Mouse (Mus musculus) C2C12 (cell line): Measurements from ENCODE around the gene Rps27rt. TPM values are rescaled to one million over a fixed set of nuclear protein-coding genes. Genes with fewer than 3 reads are reported as not detected.

Source experiments
- H3K27me3 ChIP-seq: one replicate; pipeline ENCODE4 v1.6.1; 2011; ENCODE audit not compliant: control insufficient read depth, insufficient read depth, insufficient read length
- H3K36me3 ChIP-seq: one replicate; pipeline ENCODE4 v1.6.1; 2011; ENCODE audit not compliant: control insufficient read depth, insufficient read depth
- H3K4me3 ChIP-seq: one replicate; pipeline ENCODE4 v1.5.1; 2011; ENCODE audit warnings: mild to moderate bottlenecking, control low read depth; ENCODE audit not compliant: poor library complexity, insufficient read depth, severe bottlenecking
- H3K79me2 ChIP-seq: one replicate; pipeline ENCODE4 v1.6.1; 2011; ENCODE audit not compliant: control insufficient read depth, insufficient read depth
- H3K79me3 ChIP-seq: one replicate; pipeline ENCODE4 v1.6.1; 2011; ENCODE audit warnings: low read depth, control low read depth
- H3ac ChIP-seq: one replicate; pipeline ENCODE3; 2011; ENCODE audit warnings: low read depth; ENCODE audit not compliant: control insufficient read depth, insufficient read length
- CEBPB ChIP-seq: IDR thresholded peaks from one replicate; pipeline ENCODE4 v1.6.1; 2011; ENCODE audit warnings: low read depth, mild to moderate bottlenecking, control low read depth, moderate library complexity
- CTCF ChIP-seq: IDR thresholded peaks from one replicate; pipeline ENCODE4 v1.5.1; 2011; ENCODE audit not compliant: control insufficient read depth, insufficient read depth, insufficient read length
- FOSL1 ChIP-seq: IDR thresholded peaks from one replicate; pipeline ENCODE4 v1.8.0; 2011; ENCODE audit warnings: mild to moderate bottlenecking, low read length; ENCODE audit not compliant: poor library complexity, insufficient read depth, severe bottlenecking
- MAX ChIP-seq: IDR thresholded peaks from one replicate; pipeline ENCODE4 v1.6.1; 2011; ENCODE audit warnings: mild to moderate bottlenecking, control low read depth
- MYOD1 ChIP-seq: IDR thresholded peaks from one replicate; pipeline ENCODE4 v1.6.1; 2011; ENCODE audit warnings: low read depth; ENCODE audit not compliant: control insufficient read depth, insufficient read length
- MYOG ChIP-seq: IDR thresholded peaks from one replicate; pipeline ENCODE4 v1.6.1; 2011; ENCODE audit not compliant: control insufficient read depth, insufficient read length; ENCODE audit errors: extremely low read depth
- USF1 ChIP-seq: IDR thresholded peaks from one replicate; pipeline ENCODE4 v1.6.1; 2011; ENCODE audit warnings: low read depth, mild to moderate bottlenecking, control low read depth, moderate library complexity
- polyA plus RNA-seq: library from polyadenylated mRNA; unstranded; fragments of >200 nt; fragmentation: generic; extraction: Trizol; gene quantifications from one replicate; pipeline ENCODE4 v1.2.1, GENCODE M21; 2012; ENCODE audit warnings: missing spikeins

Gene Rps27rt
- polyA plus RNA-seq, 1 experiment = 43.5 TPM

GRCm38 (mm10) chr9:114932607-114933006 is 49.9 kb downstream of the Rps27rt start:
- no peaks in the 10 kb centered on the region for H3K27me3 ChIP-seq
- no peaks in the 10 kb centered on the region for H3K79me2 ChIP-seq
- H3K4me3 ChIP-seq = peak overlapping the region; percentile 45
- H3K79me3 ChIP-seq = no peaks in the 10 kb centered on the region
- TF ChIP-seq USF1 (no peak), MYOD1 (no peak), CTCF (no peak), CEBPB (no peak), FOSL1 (no peak), MYOG (no peak), MAX (no peak)
- H3ac ChIP-seq = peak overlapping the region; percentile 7
- H3K36me3 ChIP-seq = no peaks in the 10 kb centered on the region

Other genes with a start within 250 kb of the Rps27rt start
- gene Cmtm7, start 200.9 kb downstream of the Rps27rt start, polyA plus RNA-seq = 61.4 TPM
- gene Cmtm8, start 138.6 kb downstream of the Rps27rt start, polyA plus RNA-seq = not detected
- gene Gpd1l, start 48.8 kb downstream of the Rps27rt start, polyA plus RNA-seq = 10.8 TPM
- 4.2 TPM for gene Osbpl10, start 4.2 kb downstream of the Rps27rt start, polyA plus RNA-seq